Mouse (Mus musculus) CH12.LX (cell line): ENCODE results near the gene Cep250. TPM values are rescaled to one million over a fixed set of nuclear protein-coding genes. Genes with fewer than 3 reads are reported as not detected.

Source experiments
- DNase-seq: peaks from one replicate; pipeline ENCODE4 v3.0.0-alpha.2; 2013; ENCODE audit errors: extremely low read depth
- H3K27ac ChIP-seq: 2 replicates; pipeline ENCODE4 v1.5.1; 2012; ENCODE audit warnings: low read depth, mild to moderate bottlenecking, control low read depth, moderate library complexity; ENCODE audit not compliant: insufficient read depth
- H3K27me3 ChIP-seq: replicated peaks from 2 replicates; pipeline ENCODE3; 2012; ENCODE audit warnings: inconsistent platforms
- H3K36me3 ChIP-seq, 2 experiments: replicated peaks in 1 of 2; 2 replicates each; pipeline versions ENCODE3 to v1.6.1; 2012; ENCODE audit warnings: inconsistent platforms in 1 of 2, low read length in 1 of 2, mild to moderate bottlenecking in 1 of 2, mixed read lengths in 1 of 2, moderate library complexity in 1 of 2; ENCODE audit not compliant: control insufficient read depth in 1 of 2, insufficient read depth in 1 of 2
- H3K4me1 ChIP-seq, 2 experiments: 2 replicates each; pipeline ENCODE4 v1.6.1; 2012; ENCODE audit warnings: inconsistent platforms in 1 of 2, moderate library complexity in 1 of 2; ENCODE audit not compliant: insufficient read depth in 2 of 2, control insufficient read depth in 1 of 2
- H3K4me2 ChIP-seq: 2 replicates; pipeline ENCODE4 v1.6.1; 2012; ENCODE audit warnings: low read depth, mild to moderate bottlenecking, control low read depth; ENCODE audit not compliant: poor library complexity, insufficient read depth, severe bottlenecking
- H3K4me3 ChIP-seq, 3 experiments: fragments of 150-350 bp in 1 of 3; sonication (generic) in 1 of 3; replicated peaks in 1 of 3; 2 replicates each; pipeline versions ENCODE3 to v1.5.1; 2011 to 2012; ENCODE audit warnings: low read depth in 2 of 3, low read length in 2 of 3, mild to moderate bottlenecking in 2 of 3, moderate library complexity in 2 of 3, control low read depth in 1 of 3, improper control_type of control experiment in 1 of 3, inconsistent platforms in 1 of 3, mixed read lengths in 1 of 3; ENCODE audit not compliant: poor library complexity in 1 of 3
- H3K79me2 ChIP-seq: replicated peaks from 2 replicates; pipeline ENCODE4 v1.6.1; 2012; ENCODE audit warnings: mild to moderate bottlenecking, moderate library complexity; ENCODE audit not compliant: control insufficient read depth, poor library complexity, insufficient read depth, severe bottlenecking; ENCODE audit errors: extremely low read depth
- H3K9ac ChIP-seq: 2 replicates; pipeline ENCODE4 v1.6.1; 2012; ENCODE audit warnings: low read depth, mild to moderate bottlenecking, control low read depth, moderate library complexity; ENCODE audit not compliant: insufficient read depth
- H3K9me3 ChIP-seq: replicated peaks from 2 replicates; pipeline ENCODE3; 2012; ENCODE audit warnings: low read length, inconsistent platforms, mixed read lengths
- BHLHE40 ChIP-seq: IDR thresholded peaks from 2 replicates; pipeline ENCODE4 v1.6.1; 2011; ENCODE audit warnings: mild to moderate bottlenecking, low read depth, low read length, improper control_type of control experiment
- CHD2 ChIP-seq: IDR thresholded peaks from 2 replicates; pipeline ENCODE4 v1.6.1; 2011; ENCODE audit warnings: low read length, improper control_type of control experiment
- E2F4 ChIP-seq: IDR thresholded peaks from 2 replicates; pipeline ENCODE4 v1.6.1; 2011; ENCODE audit warnings: low read depth, low read length, improper control_type of control experiment; ENCODE audit not compliant: insufficient replicate concordance
- ELF1 ChIP-seq: IDR thresholded peaks from 2 replicates; pipeline ENCODE4 v1.6.1; 2014; ENCODE audit warnings: low read depth, mild to moderate bottlenecking, inconsistent platforms, low read length, improper control_type of control experiment
- EP300 ChIP-seq: IDR thresholded peaks from 2 replicates; pipeline ENCODE4 v1.6.1; 2011; ENCODE audit warnings: low read length, improper control_type of control experiment
- HCFC1 ChIP-seq: IDR thresholded peaks from 2 replicates; pipeline ENCODE4 v1.6.1; 2012; ENCODE audit warnings: low read depth, mild to moderate bottlenecking, inconsistent platforms, low read length, improper control_type of control experiment
- IRF4 ChIP-seq: IDR thresholded peaks from 2 replicates; pipeline ENCODE4 v1.6.1; 2014; ENCODE audit warnings: low read depth, mild to moderate bottlenecking, inconsistent platforms, low read length, improper control_type of control experiment
- JUN ChIP-seq: IDR thresholded peaks from 2 replicates; pipeline ENCODE4 v1.6.1; 2011; ENCODE audit warnings: low read depth, mild to moderate bottlenecking, low read length, improper control_type of control experiment, moderate library complexity; ENCODE audit not compliant: insufficient read depth
- KAT2A ChIP-seq: IDR thresholded peaks from 2 replicates; pipeline ENCODE4 v1.6.1; 2012; ENCODE audit warnings: low read length, improper control_type of control experiment, inconsistent platforms; ENCODE audit not compliant: insufficient replicate concordance
- MAFK ChIP-seq: IDR thresholded peaks from 2 replicates; pipeline ENCODE4 v1.6.1; 2011; ENCODE audit warnings: low read length, improper control_type of control experiment; ENCODE audit not compliant: insufficient replicate concordance
- MAX ChIP-seq: IDR thresholded peaks from 2 replicates; pipeline ENCODE4 v1.6.1; 2011; ENCODE audit warnings: low read length, improper control_type of control experiment
- MAZ ChIP-seq: IDR thresholded peaks from 2 replicates; pipeline ENCODE4 v1.6.1; 2012; ENCODE audit warnings: low read depth, mild to moderate bottlenecking, inconsistent platforms, low read length, improper control_type of control experiment, moderate library complexity
- MEF2A ChIP-seq: IDR thresholded peaks from 2 replicates; pipeline ENCODE4 v1.6.1; 2014; ENCODE audit warnings: low read depth, mild to moderate bottlenecking, inconsistent platforms, low read length, improper control_type of control experiment, borderline replicate concordance
- MXI1 ChIP-seq: IDR thresholded peaks from 2 replicates; pipeline ENCODE4 v1.6.1; 2011; ENCODE audit warnings: mild to moderate bottlenecking, low read depth, low read length, improper control_type of control experiment
- NRF1 ChIP-seq: IDR thresholded peaks from 2 replicates; pipeline ENCODE4 v1.6.1; 2014; ENCODE audit warnings: low read depth, mild to moderate bottlenecking, inconsistent platforms, low read length, improper control_type of control experiment, moderate library complexity
- PAX5 ChIP-seq: IDR thresholded peaks from 2 replicates; pipeline ENCODE4 v1.6.1; 2012; ENCODE audit warnings: low read length, inconsistent platforms, mixed read lengths
- POLR2A ChIP-seq: IDR thresholded peaks from 2 replicates; pipeline ENCODE4 v1.6.1; 2011; ENCODE audit warnings: low read depth, mild to moderate bottlenecking, improper control_type of control experiment, low read length
- SIN3A ChIP-seq: IDR thresholded peaks from 2 replicates; pipeline ENCODE4 v1.6.1; 2012; ENCODE audit warnings: low read length, improper control_type of control experiment, inconsistent platforms
- SMC3 ChIP-seq: IDR thresholded peaks from 2 replicates; pipeline ENCODE4 v1.6.1; 2011; ENCODE audit warnings: low read depth, low read length, improper control_type of control experiment
- TCF12 ChIP-seq: IDR thresholded peaks from 2 replicates; pipeline ENCODE4 v1.6.1; 2014; ENCODE audit warnings: low read depth, mild to moderate bottlenecking, inconsistent platforms, low read length, improper control_type of control experiment
- UBTF ChIP-seq: IDR thresholded peaks from 2 replicates; pipeline ENCODE4 v1.6.1; 2012; ENCODE audit warnings: low read depth, mild to moderate bottlenecking, inconsistent platforms, low read length, improper control_type of control experiment, moderate library complexity
- USF2 ChIP-seq: conservative IDR thresholded peaks from 2 replicates; pipeline ENCODE4 v1.6.1; 2011; ENCODE audit warnings: low read depth, low read length, improper control_type of control experiment
- dilution Hi-C: fragments of 300-500 bp; cut with MboI; formaldehyde crosslinking; loops from 2 replicates; pipeline ENCODE4 v1.14.3; 2020; ENCODE audit warnings: low sequenced_read_pairs; ENCODE audit not compliant: extremely low pct_unique_long_range_greater_than_20kb, extremely low pct_ligation_motif_present
- in situ Hi-C: fragments of 300-500 bp; cut with MboI; formaldehyde crosslinking; loops from 3 replicates; pipeline ENCODE4 v1.14.3; 2019; ENCODE audit warnings: low sequenced_read_pairs, low pct_ligation_motif_present, low pct_unique_long_range_greater_than_20kb, mixed read lengths
- polyA plus RNA-seq: library from polyadenylated mRNA; unstranded; fragments of >175 nt; gene quantifications from 2 replicates; pipeline ENCODE4 v1.2.1, GENCODE M21; 2012; ENCODE audit warnings: low read depth; ENCODE audit not compliant: insufficient read length
- total RNA-seq, 2 experiments: library from RNA; depleted of rRNA; stranded (reverse); fragments of 300-350 nt in 1 of 2; fragments of >200 nt in 1 of 2; gene quantifications; 2 replicates each; pipeline ENCODE4 v1.2.3; 2012 to 2014

The Cep250 gene
- total and polyA plus RNA-seq, 3 experiments = 13.5 to 29.1 (median 25.8) TPM

DNA sequence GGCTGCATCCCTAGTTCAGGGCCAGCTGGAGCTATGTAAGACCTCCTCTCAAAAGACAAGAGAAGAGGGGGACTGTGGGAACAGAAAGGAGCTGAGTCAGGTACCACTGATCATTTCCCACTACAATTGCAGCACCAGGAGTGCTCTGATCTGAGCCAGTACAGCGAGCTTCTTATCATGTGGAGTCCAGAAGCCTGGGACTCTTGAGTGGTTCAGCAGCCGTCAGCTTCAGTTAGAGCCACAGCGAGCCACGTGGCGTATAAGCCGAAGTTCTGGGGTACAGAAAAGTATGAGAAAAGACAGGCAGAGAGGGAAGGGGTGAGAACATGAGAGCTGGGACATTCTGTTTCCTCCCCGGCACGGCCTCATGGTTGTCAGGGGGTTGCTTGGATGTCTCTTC, 65.0 kb downstream of the Cep250 start:
- Histone ChIP-seq H3K4me1 (peaks cover 0 to 5% of the 10 kb centered on the region in 2 experiments; a peak in 2 of 4 replicates), H3K9ac (no peak overlapping the region), H3K36me3 (peaks cover 29 to 44% of the 10 kb centered on the region in 2 experiments), H3K79me2 (no peaks in the 10 kb centered on the region), H3K4me2 (no peak overlapping the region), H3K27ac (no peak overlapping the region), H3K4me3 (no peak overlapping the region), H3K27me3 (no peaks in the 10 kb centered on the region), H3K9me3 (no peaks in the 10 kb centered on the region)
- TF ChIP-seq MXI1 = no peak
- no peak for TF ChIP-seq MAX
- TF ChIP-seq JUN = no peak
- TF ChIP-seq HCFC1 = no peak
- TF ChIP-seq EP300 = no peak
- dilution Hi-C loops (no loop called here), in situ Hi-C loops (no loop called here)
- no peak for DNase-seq

DNA sequence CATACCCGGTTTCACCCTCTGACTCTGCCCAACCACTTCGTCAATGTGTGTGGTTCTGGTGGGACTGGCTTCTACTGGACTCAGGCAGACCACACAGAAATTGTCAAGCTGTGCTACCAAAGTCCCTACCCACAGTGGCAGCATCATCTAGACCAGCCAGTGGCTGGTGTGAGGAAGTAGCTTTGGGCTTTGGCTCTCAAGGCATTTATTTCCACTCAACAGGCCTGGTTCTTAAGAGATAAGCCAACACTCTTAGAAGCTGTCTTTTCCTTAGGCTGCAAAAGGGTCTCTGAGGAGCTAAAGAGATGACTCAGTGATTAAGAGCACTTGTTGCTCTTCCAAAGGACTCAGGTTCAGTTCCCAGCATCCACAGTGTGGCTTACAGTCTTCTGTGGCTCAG, 65.5 kb downstream of the Cep250 start:
- peaks cover 0 to 7% of the 10 kb centered on the region in 2 experiments; a peak in 2 of 4 replicates for H3K4me1 ChIP-seq
- no peaks in the 10 kb centered on the region for H3K27me3 ChIP-seq
- no peak for DNase-seq
- TF ChIP-seq NRF1 (no peak), BHLHE40 (no peak), E2F4 (no peak), JUN (no peak), HCFC1 (no peak), TCF12 (no peak), SIN3A (no peak), ELF1 (no peak), CHD2 (no peak), POLR2A (no peak), SMC3 (no peak), MAZ (no peak), UBTF (no peak), KAT2A (no peak), MAFK (no peak), MEF2A (no peak), PAX5 (no peak), USF2 (no peak), IRF4 (no peak)
- H3K4me3 ChIP-seq = no peak overlapping the region
- dilution Hi-C loops (no loop called here), in situ Hi-C loops (no loop called here)
- H3K36me3 ChIP-seq = peaks cover 23 to 39% of the 10 kb centered on the region in 2 experiments
- H3K9me3 ChIP-seq = no peaks in the 10 kb centered on the region
- H3K27ac ChIP-seq = no peak overlapping the region
- H3K4me2 ChIP-seq = no peak overlapping the region
- no peak overlapping the region for H3K9ac ChIP-seq
- H3K79me2 ChIP-seq = no peaks in the 10 kb centered on the region
